Mouse (Mus musculus) C2C12 (cell line): Measurements from ENCODE around the gene Stat5b. TPM values are rescaled to one million over a fixed set of nuclear protein-coding genes. Genes with fewer than 3 reads are reported as not detected.
"Not testable (repeated sequence)": the region's sequence is repeated elsewhere in the genome, so short reads cannot be mapped to it uniquely, and the experiment has no call there.

Source experiments
- H3K27me3 ChIP-seq: one replicate; pipeline ENCODE4 v1.6.1; 2011; ENCODE audit not compliant: control insufficient read depth, insufficient read depth, insufficient read length
- H3K36me3 ChIP-seq: one replicate; pipeline ENCODE4 v1.6.1; 2011; ENCODE audit not compliant: control insufficient read depth, insufficient read depth
- H3K4me3 ChIP-seq: one replicate; pipeline ENCODE4 v1.5.1; 2011; ENCODE audit warnings: mild to moderate bottlenecking, control low read depth; ENCODE audit not compliant: poor library complexity, insufficient read depth, severe bottlenecking
- H3K79me2 ChIP-seq: one replicate; pipeline ENCODE4 v1.6.1; 2011; ENCODE audit not compliant: control insufficient read depth, insufficient read depth
- H3K79me3 ChIP-seq: one replicate; pipeline ENCODE4 v1.6.1; 2011; ENCODE audit warnings: low read depth, control low read depth
- H3ac ChIP-seq: one replicate; pipeline ENCODE3; 2011; ENCODE audit warnings: low read depth; ENCODE audit not compliant: control insufficient read depth, insufficient read length
- CEBPB ChIP-seq: IDR thresholded peaks from one replicate; pipeline ENCODE4 v1.6.1; 2011; ENCODE audit warnings: low read depth, mild to moderate bottlenecking, control low read depth, moderate library complexity
- CTCF ChIP-seq: IDR thresholded peaks from one replicate; pipeline ENCODE4 v1.5.1; 2011; ENCODE audit not compliant: control insufficient read depth, insufficient read depth, insufficient read length
- FOSL1 ChIP-seq: IDR thresholded peaks from one replicate; pipeline ENCODE4 v1.8.0; 2011; ENCODE audit warnings: mild to moderate bottlenecking, low read length; ENCODE audit not compliant: poor library complexity, insufficient read depth, severe bottlenecking
- MAX ChIP-seq: IDR thresholded peaks from one replicate; pipeline ENCODE4 v1.6.1; 2011; ENCODE audit warnings: mild to moderate bottlenecking, control low read depth
- MYOD1 ChIP-seq: IDR thresholded peaks from one replicate; pipeline ENCODE4 v1.6.1; 2011; ENCODE audit warnings: low read depth; ENCODE audit not compliant: control insufficient read depth, insufficient read length
- MYOG ChIP-seq: IDR thresholded peaks from one replicate; pipeline ENCODE4 v1.6.1; 2011; ENCODE audit not compliant: control insufficient read depth, insufficient read length; ENCODE audit errors: extremely low read depth
- USF1 ChIP-seq: IDR thresholded peaks from one replicate; pipeline ENCODE4 v1.6.1; 2011; ENCODE audit warnings: low read depth, mild to moderate bottlenecking, control low read depth, moderate library complexity
- polyA plus RNA-seq: library from polyadenylated mRNA; unstranded; fragments of >200 nt; fragmentation: generic; extraction: Trizol; gene quantifications from one replicate; pipeline ENCODE4 v1.2.1, GENCODE M21; 2012; ENCODE audit warnings: missing spikeins

Gene Stat5b
- polyA plus RNA-seq, 1 experiment, result 2.4 TPM

GRCm38 (mm10) chr11:100795386-100795785 lies 55.1 kb downstream of the Stat5b start:
- H3K4me3 ChIP-seq, result no peak overlapping the region
- no peak for TF ChIP-seq MYOD1
- TF ChIP-seq CEBPB, result peak; percentile 9
- no peaks in the 10 kb centered on the region for H3K79me3 ChIP-seq
- H3ac ChIP-seq, result no peak overlapping the region
- no peaks in the 10 kb centered on the region for H3K27me3 ChIP-seq
- no peaks in the 10 kb centered on the region for H3K79me2 ChIP-seq
- no peaks in the 10 kb centered on the region for H3K36me3 ChIP-seq

- Histone ChIP-seq H3K79me2 (no peaks in the 10 kb centered on the region), H3K27me3 (no peaks in the 10 kb centered on the region), H3K4me3 (no peak overlapping the region), H3K79me3 (no peaks in the 10 kb centered on the region), H3ac (no peak overlapping the region), H3K36me3 (no peaks in the 10 kb centered on the region)
- TF ChIP-seq MAX (no peak), CEBPB (no peak), USF1 (no peak), FOSL1 (no peak), MYOD1 (no peak), MYOG (no peak), CTCF (no peak)
Observed at GRCm38 (mm10) chr11:100791457-100792049, 59.0 kb downstream of the Stat5b start.

GRCm38 (mm10) chr11:100790644-100791043 lies 59.9 kb downstream of the Stat5b start:
- not testable (repeated sequence) for H3K4me3 ChIP-seq, H3ac ChIP-seq, H3K79me2 ChIP-seq, H3K79me3 ChIP-seq, H3K27me3 ChIP-seq, H3K36me3 ChIP-seq

- no peak overlapping the region for H3K4me3 ChIP-seq
- H3ac ChIP-seq, result no peak overlapping the region
- H3K79me2 ChIP-seq, result no peaks in the 10 kb centered on the region
- no peaks in the 10 kb centered on the region for H3K36me3 ChIP-seq
- TF ChIP-seq MAX, result no peak
- TF ChIP-seq CEBPB, result no peak
- TF ChIP-seq MYOD1, result peak; percentile 34
- TF ChIP-seq FOSL1, result peak; percentile 58
- no peak for TF ChIP-seq MYOG
- H3K79me3 ChIP-seq, result no peaks in the 10 kb centered on the region
- no peaks in the 10 kb centered on the region for H3K27me3 ChIP-seq
Observed at GRCm38 (mm10) chr11:100789702-100790101, 60.8 kb downstream of the Stat5b start.

GRCm38 (mm10) chr11:100785774-100786173 lies 64.8 kb downstream of the Stat5b start:
- TF ChIP-seq CEBPB (no peak), MYOD1 (no peak), FOSL1 (no peak), MYOG (no peak), CTCF (no peak), USF1 (no peak), MAX (no peak)
- Histone ChIP-seq H3ac (no peak overlapping the region), H3K36me3 (peaks cover 5% of the 10 kb centered on the region), H3K79me3 (no peaks in the 10 kb centered on the region), H3K27me3 (no peaks in the 10 kb centered on the region), H3K79me2 (no peaks in the 10 kb centered on the region), H3K4me3 (no peak overlapping the region)

- peaks cover 5% of the 10 kb centered on the region for H3K36me3 ChIP-seq
- no peaks in the 10 kb centered on the region for H3K79me2 ChIP-seq
- TF ChIP-seq MAX (no peak), FOSL1 (no peak), CEBPB (no peak), MYOD1 (no peak), MYOG (no peak), USF1 (no peak), CTCF (no peak)
- H3K27me3 ChIP-seq, result no peaks in the 10 kb centered on the region
- no peak overlapping the region for H3K4me3 ChIP-seq
- no peak overlapping the region for H3ac ChIP-seq
- H3K79me3 ChIP-seq, result no peaks in the 10 kb centered on the region
Observed at GRCm38 (mm10) chr11:100784286-100784685, 66.2 kb downstream of the Stat5b start.
